Mouse (Mus musculus) embryo, embryonic 10 days (tissue): ENCODE results near the gene Ssbp3.
A peak's percentile ranks its signal among the peaks of the same experiment; 100 is the strongest.

Experiments
- DNase-seq: peaks from one replicate; pipeline ENCODE4 v3.0.0-alpha.2; 2015; ENCODE audit warnings: low spot score

Gene Ssbp3

DNA sequence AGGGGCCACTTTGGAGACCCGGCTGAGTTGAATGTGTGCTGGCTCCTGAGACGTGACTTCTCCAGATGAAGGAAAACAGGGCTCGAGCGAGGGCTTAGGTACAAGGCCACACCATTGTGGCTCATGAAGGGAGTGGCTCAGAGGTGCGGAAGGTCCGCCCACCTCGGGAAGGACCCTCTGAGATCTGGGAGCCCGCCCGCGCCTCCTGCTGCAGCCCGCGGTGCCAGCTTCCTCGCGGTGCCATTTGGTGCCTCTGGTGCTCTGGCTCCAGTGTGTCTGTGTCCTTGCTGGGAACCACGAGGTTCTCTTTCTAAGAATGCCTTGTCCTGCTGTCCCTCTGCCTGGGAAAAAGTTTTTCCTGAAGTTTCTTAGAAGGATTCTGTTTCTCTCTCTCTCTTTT lies 187.4 kb downstream of the Ssbp3 start:
- DNase-seq = no peak

GRCm38 (mm10) chr4:107098375-107098774 lies 187.9 kb downstream of the Ssbp3 start:
- peak; percentile 41 for DNase-seq

GRCm38 (mm10) chr4:107098791-107099525 lies 188.5 kb downstream of the Ssbp3 start:
- DNase-seq = no peak
